Mouse (Mus musculus): ENCODE results near the gene Atpif1.

DNA sequence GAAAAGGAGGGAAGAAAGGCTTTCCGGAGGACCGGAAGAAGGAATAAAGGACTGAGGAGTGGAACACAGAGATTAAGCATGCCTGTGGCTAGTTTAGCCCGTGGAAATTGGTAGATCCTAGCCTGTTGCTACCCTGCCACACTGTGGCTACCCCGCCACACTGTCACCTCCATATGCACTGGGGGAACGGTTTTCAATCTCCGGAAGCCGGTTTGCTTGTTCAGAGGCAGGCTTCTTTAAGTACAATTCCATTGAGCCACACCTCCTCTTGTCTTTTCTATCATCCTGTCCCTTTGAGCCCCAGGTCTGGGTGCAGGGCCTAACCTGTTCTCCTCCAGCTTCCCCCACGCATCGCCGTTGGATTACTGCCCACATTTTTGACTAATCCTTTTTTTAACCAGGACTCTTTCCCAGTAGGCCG lies 9.1 kb downstream of the Atpif1 start:
- no peak for TF ChIP-seq CTCF (IDR thresholded peaks at IDR 0.05; ENCODE audit: control insufficient read depth, insufficient read depth, insufficient read length)
- TF ChIP-seq USF1 (IDR thresholded peaks at IDR 0.05; ENCODE audit: low read depth), result no peak
- no peak for TF ChIP-seq MAX (IDR thresholded peaks at IDR 0.05)
- TF ChIP-seq CEBPB (IDR thresholded peaks at IDR 0.05; ENCODE audit: low read depth), result no peak
- no peak for TF ChIP-seq MYOG (IDR thresholded peaks at IDR 0.05; ENCODE audit: control insufficient read depth, extremely low read depth, insufficient read length)

All from C2C12 (cell line).